Mouse (Mus musculus) stomach, embryonic 15.5 days (tissue): Measurements from ENCODE around the gene Vmn1r41. TPM values are rescaled to one million over a fixed set of nuclear protein-coding genes. Genes with fewer than 3 reads are reported as not detected.

Experiments used
- ATAC-seq: fragments of 200-750 bp; cut with Nextera tagmentation; 2 replicates; pipeline ENCODE4 v1.8.0; 2017; ENCODE audit warnings: low read depth, moderate number of reproducible peaks, moderate TSS enrichment; ENCODE audit not compliant: insufficient read depth, low FRiP score
- H3K27ac ChIP-seq: fragments of 300-500 bp; sonication (generic); 2 replicates; pipeline ENCODE4 v1.5.1; 2015; ENCODE audit warnings: mild to moderate bottlenecking, inconsistent platforms
- H3K27me3 ChIP-seq: fragments of 300-500 bp; sonication (generic); replicated peaks from 2 replicates; pipeline ENCODE4 v1.6.1; 2015; ENCODE audit warnings: inconsistent platforms
- H3K36me3 ChIP-seq: fragments of 300-500 bp; sonication (generic); 2 replicates; pipeline ENCODE4 v1.6.1; 2015; ENCODE audit warnings: inconsistent platforms
- H3K4me1 ChIP-seq: fragments of 300-500 bp; sonication (generic); 2 replicates; pipeline ENCODE4 v1.6.1; 2015; ENCODE audit warnings: inconsistent platforms
- H3K4me2 ChIP-seq: fragments of 300-500 bp; sonication (generic); 2 replicates; pipeline ENCODE4 v1.6.1; 2015; ENCODE audit warnings: mild to moderate bottlenecking, inconsistent platforms
- H3K4me3 ChIP-seq: fragments of 300-500 bp; sonication (generic); replicated peaks from 2 replicates; pipeline ENCODE4 v1.5.1; 2015; ENCODE audit warnings: inconsistent platforms
- H3K9ac ChIP-seq: fragments of 300-500 bp; sonication (generic); 2 replicates; pipeline ENCODE4 v1.6.1; 2015; ENCODE audit warnings: inconsistent platforms
- H3K9me3 ChIP-seq: fragments of 300-500 bp; sonication (generic); 2 replicates; pipeline ENCODE4 v1.6.1; 2016; ENCODE audit warnings: inconsistent platforms
- WGBS: fragments of 180-500 bp; shearing (Covaris S2); methylation state at CpG from one replicate; pipeline ENCODE4 v1.1.7; 2015; 5-methylcytosine and 5-hydroxymethylcytosine counted together
- polyA plus RNA-seq: library from polyadenylated mRNA; unstranded; fragments of >200 nt; fragmentation: Nextera tagmentation; extraction: Ambion mirVana; gene quantifications from 2 replicates; pipeline ENCODE4 v1.2.1, GENCODE M21; 2015

Gene Vmn1r41
- polyA plus RNA-seq: not detected in 2 replicates

- Histone ChIP-seq H3K4me1 (no peaks in the 10 kb centered on the region), H3K27me3 (no peaks in the 10 kb centered on the region), H3K4me2 (no peak within 1 kb of the TSS), H3K36me3 (no peaks in the 10 kb centered on the region), H3K4me3 (no peak within 1 kb of the TSS), H3K9me3 (no peaks in the 10 kb centered on the region), H3K27ac (no peak within 1 kb of the TSS), H3K9ac (no peak within 1 kb of the TSS)
- ATAC-seq: no peak
These were observed at the start of gene Vmn1r41 for GRCm38 (mm10) chr6:89740466-89740865. Gene Vmn1r41 (plus strand): TSS chr6:89740766.

GRCm38 (mm10) chr6:89706624-89707023, 33.9 kb upstream of the Vmn1r41 start:
- no peak for ATAC-seq
- Histone ChIP-seq H3K4me3 (no peak overlapping the region), H3K9me3 (no peaks in the 10 kb centered on the region), H3K4me1 (no peaks in the 10 kb centered on the region), H3K27ac (no peak overlapping the region), H3K36me3 (no peaks in the 10 kb centered on the region), H3K27me3 (no peaks in the 10 kb centered on the region), H3K4me2 (no peak overlapping the region), H3K9ac (no peak overlapping the region)
- 78% methylated on average over 2 of the region's 2 CpGs for WGBS

- Histone ChIP-seq H3K27me3 (no peaks in the 10 kb centered on the region), H3K36me3 (no peaks in the 10 kb centered on the region), H3K4me2 (no peak within 1 kb of the TSS), H3K9ac (no peak within 1 kb of the TSS), H3K4me3 (no peak within 1 kb of the TSS), H3K27ac (no peak within 1 kb of the TSS), H3K9me3 (no peaks in the 10 kb centered on the region), H3K4me1 (no peaks in the 10 kb centered on the region)
- ATAC-seq: no peak
- 74% methylated on average over 4 of the region's 4 CpGs for WGBS
These were observed 33.3 kb upstream of the Vmn1r41 start, which contains the start of gene Vmn1r40 for GRCm38 (mm10) chr6:89707240-89707639. Gene Vmn1r40 (plus strand): TSS chr6:89707540.

GRCm38 (mm10) chr6:89718051-89718450, 22.5 kb upstream of the Vmn1r41 start:
- no peak for ATAC-seq
- Histone ChIP-seq H3K9ac (no peak overlapping the region), H3K4me2 (no peak overlapping the region), H3K4me1 (no peaks in the 10 kb centered on the region), H3K4me3 (no peak overlapping the region), H3K9me3 (no peaks in the 10 kb centered on the region), H3K27me3 (no peaks in the 10 kb centered on the region), H3K36me3 (no peaks in the 10 kb centered on the region), H3K27ac (no peak overlapping the region)

GRCm38 (mm10) chr6:89742811-89743210, 2.2 kb downstream of the Vmn1r41 start:
- Histone ChIP-seq H3K36me3 (no peaks in the 10 kb centered on the region), H3K9me3 (no peaks in the 10 kb centered on the region), H3K27me3 (no peaks in the 10 kb centered on the region), H3K4me2 (no peak overlapping the region), H3K9ac (no peak overlapping the region), H3K4me3 (no peak overlapping the region), H3K27ac (no peak overlapping the region), H3K4me1 (no peaks in the 10 kb centered on the region)
- no peak for ATAC-seq

GRCm38 (mm10) chr6:89790231-89790630, 49.7 kb downstream of the Vmn1r41 start:
- no peak overlapping the region for H3K27ac ChIP-seq
- no peaks in the 10 kb centered on the region for H3K4me1 ChIP-seq
- no peak overlapping the region for H3K4me2 ChIP-seq
- H3K9ac ChIP-seq: no peak overlapping the region
- H3K4me3 ChIP-seq: no peak overlapping the region
- H3K36me3 ChIP-seq: no peaks in the 10 kb centered on the region
- H3K27me3 ChIP-seq: no peaks in the 10 kb centered on the region
- no peaks in the 10 kb centered on the region for H3K9me3 ChIP-seq
- no peak for ATAC-seq

Other genes with a start within 250 kb of the Vmn1r41 start
- 42.7 and 44.0 TPM in 2 replicates for gene Chchd6, start 145.1 kb upstream of the Vmn1r41 start, polyA plus RNA-seq
- 9.4 and 9.6 TPM in 2 replicates for gene Txnrd3, start 96.8 kb upstream of the Vmn1r41 start, polyA plus RNA-seq
- not detected in 2 replicates for gene Vmn1r40, start 33.2 kb upstream of the Vmn1r41 start, polyA plus RNA-seq
- not detected in 2 replicates for gene Vmn1r42, start 135.6 kb downstream of the Vmn1r41 start, polyA plus RNA-seq
- gene Vmn1r43, start 135.6 kb downstream of the Vmn1r41 start, polyA plus RNA-seq: 0.01 TPM in 2 replicates
- not detected in 2 replicates for gene Vmn1r44, start 142.9 kb downstream of the Vmn1r41 start, polyA plus RNA-seq
- not detected in 2 replicates for gene Vmn1r45, start 199.8 kb downstream of the Vmn1r41 start, polyA plus RNA-seq
- gene Vmn1r46, start 228.5 kb downstream of the Vmn1r41 start, polyA plus RNA-seq: not detected in 2 replicates